In the genomic region with DNA sequence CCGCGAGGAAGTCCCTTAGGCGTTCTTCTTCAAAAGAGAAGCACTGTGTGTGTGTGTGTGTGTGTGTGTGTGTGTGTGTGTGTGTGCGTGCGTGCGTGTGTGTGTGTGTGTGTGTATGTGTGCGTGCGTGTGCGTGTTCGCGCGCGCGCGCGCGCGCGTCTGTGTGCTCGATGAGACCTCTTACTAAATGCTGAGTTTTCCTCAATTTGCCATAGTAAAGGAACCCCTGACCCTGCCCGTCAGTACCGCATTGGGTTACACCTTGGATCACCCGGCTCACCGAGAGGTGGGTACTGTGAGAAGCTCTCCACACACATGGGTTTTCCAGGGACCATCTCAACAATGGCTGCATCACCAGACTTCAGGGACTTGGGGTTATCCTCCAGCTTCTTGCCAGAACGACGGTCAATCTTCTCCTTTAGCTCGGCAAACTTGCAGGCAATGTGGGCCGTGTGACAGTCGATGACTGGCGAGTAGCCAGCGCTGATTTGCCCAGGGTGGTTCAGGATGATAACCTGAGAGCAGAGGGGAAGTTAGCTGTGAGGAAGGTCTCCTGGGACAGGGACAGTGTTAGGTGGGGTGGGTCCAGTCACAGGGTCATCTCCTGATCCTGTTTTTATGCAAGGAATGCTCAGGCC, we compare ENCODE assay signal across 8 mouse cellular contexts. TPM values are rescaled to one million over a fixed set of nuclear protein-coding genes. Genes with fewer than 3 reads are reported as not detected.
DNase-seq lines count a peak whose midpoint lies in the region; ATAC-seq and TF ChIP-seq lines count a peak whose summit lies in the region.

No protein-coding gene starts in this region.

- H3K4me2 ChIP-seq in heart, embryonic 16.5 days (ENCODE audit: low read depth, low read length): peak overlapping the region; percentile 72

- H3K27me3 ChIP-seq in kidney, adult 2 months (replicated peaks; ENCODE audit: control insufficient read depth, insufficient read depth, low read length): no peaks in the 10 kb centered on the region
- H3K27me3 ChIP-seq in heart, embryonic 16.5 days (ENCODE audit: control insufficient read depth, insufficient read depth, low read length): peaks cover 6% of the 10 kb centered on the region
- H3K27me3 ChIP-seq in midbrain, embryonic 10.5 days (ENCODE audit: low read depth, poor library complexity, severe bottlenecking): peaks cover 79% of the 10 kb centered on the region

- TF ChIP-seq POLR2A in kidney, adult 2 months (IDR thresholded peaks at IDR 0.05; ENCODE audit: low read depth, low read length): no peak

- 25% methylated on average over 22 of the region's 31 CpGs for WGBS in kidney, adult 2 months
- 23% methylated on average over 31 of the region's 31 CpGs for WGBS in heart, embryonic 16.5 days
- WGBS in midbrain, embryonic 10.5 days: 17% methylated on average over 31 of the region's 31 CpGs

- peak overlapping the region; percentile 50 for H3K4me3 ChIP-seq in kidney, adult 2 months (ENCODE audit: insufficient read depth, low read depth, low read length)
- H3K4me3 ChIP-seq in brown adipose tissue, adult 24 weeks (ENCODE audit: insufficient read depth, low read depth, low read length): peak overlapping the region; percentile 41
- H3K4me3 ChIP-seq in heart, embryonic 16.5 days (ENCODE audit: low read length): peak overlapping the region; percentile 46
- H3K4me3 ChIP-seq in midbrain, embryonic 10.5 days: peak overlapping the region; percentile 68

- no peak overlapping the region for H3K27ac ChIP-seq in kidney, adult 2 months (ENCODE audit: insufficient read depth, low read depth, low read length)
- no peak overlapping the region for H3K27ac ChIP-seq in brown adipose tissue, adult 24 weeks (replicated peaks; ENCODE audit: low read depth, low read length)
- H3K27ac ChIP-seq in heart, embryonic 16.5 days (ENCODE audit: low read length): no peak overlapping the region
- H3K27ac ChIP-seq in midbrain, embryonic 10.5 days (replicated peaks): peak overlapping the region; percentile 49; the same call in 1 of the 2 replicates

- no peak for DNase-seq in kidney, adult 2 months
- no peak for DNase-seq in kidney, adult 8-10 months
- no peak for DNase-seq in midbrain, embryonic 10.5 days (ENCODE audit: low spot score)
- no peak for DNase-seq in thymus, postnatal 4 days
- DNase-seq in frontal cortex, adult 2 months (ENCODE audit: extremely low spot score in 1 of 2, low spot score in 1 of 2): no peak
- no peak for DNase-seq in right cerebral cortex, postnatal 14 days

- H3K9ac ChIP-seq in heart, embryonic 16.5 days (ENCODE audit: low read length): no peak overlapping the region

- TF ChIP-seq CTCF in kidney, adult 2 months (conservative IDR thresholded peaks at IDR 0.05; ENCODE audit: insufficient read depth, insufficient read length, low read depth, low read length): no peak

- no peaks in the 10 kb centered on the region for H3K36me3 ChIP-seq in kidney, adult 2 months (ENCODE audit: control insufficient read depth, insufficient read depth, low read length)
- peaks cover 11% of the 10 kb centered on the region for H3K36me3 ChIP-seq in heart, embryonic 16.5 days (ENCODE audit: control insufficient read depth, insufficient read depth)
- H3K36me3 ChIP-seq in midbrain, embryonic 10.5 days: no peaks in the 10 kb centered on the region

- no peaks in the 10 kb centered on the region for H3K9me3 ChIP-seq in heart, embryonic 16.5 days (replicated peaks; ENCODE audit: control insufficient read depth, low read length)
- no peaks in the 10 kb centered on the region for H3K9me3 ChIP-seq in midbrain, embryonic 10.5 days (replicated peaks)

- ATAC-seq in heart, embryonic 16.5 days (replicated peaks; ENCODE audit: extremely low read depth, insufficient read depth, low FRiP score): no peak

- H3K4me1 ChIP-seq in kidney, adult 2 months (ENCODE audit: control insufficient read depth, insufficient read depth, low read length): peaks cover 4% of the 10 kb centered on the region; the same call in 1 of the 2 replicates
- peaks cover 7% of the 10 kb centered on the region; the same call in 1 of the 2 replicates for H3K4me1 ChIP-seq in brown adipose tissue, adult 24 weeks (ENCODE audit: control insufficient read depth, insufficient read depth, insufficient read length, low read length)
- H3K4me1 ChIP-seq in heart, embryonic 16.5 days (ENCODE audit: control insufficient read depth, insufficient read depth, low read length): peaks cover 12% of the 10 kb centered on the region
- H3K4me1 ChIP-seq in midbrain, embryonic 10.5 days: peaks cover 16% of the 10 kb centered on the region

RNA-seq across cellular contexts. Expression of a gene that starts 8.4 kb away (rescaled TPM):
- 0.92 and 18.7 TPM in 2 replicates for polyA plus RNA-seq in kidney, adult 2 months (2012; rRNA removed)
- polyA plus RNA-seq in brown adipose tissue, adult 24 weeks (2012; ENCODE audit: insufficient read depth, insufficient read length, missing spikeins): 11.3 and 18.8 TPM in 2 replicates
- polyA plus RNA-seq in heart, embryonic 16.5 days (2015; fragmentation: Nextera tagmentation; extraction: Ambion mirVana): 7.1 and 12.4 TPM in 2 replicates
- polyA plus RNA-seq in midbrain, embryonic 10.5 days (2016; fragmentation: Nextera tagmentation; extraction: Ambion mirVana): 0.29 TPM in 1 of 2 replicates, not detected in the other
- 939 and 990 TPM in 2 replicates for polyA plus RNA-seq in frontal cortex, adult 2 months (2012; rRNA removed)

RNA-seq across cellular contexts. Expression of a gene that starts 13.3 kb away (rescaled TPM):
- 0.05 and 0.31 TPM in 2 replicates for polyA plus RNA-seq in kidney, adult 2 months (2012; rRNA removed)
- not detected in 2 replicates for polyA plus RNA-seq in brown adipose tissue, adult 24 weeks (2012; ENCODE audit: insufficient read depth, insufficient read length, missing spikeins)
- 0.07 and 0.11 TPM in 2 replicates for polyA plus RNA-seq in heart, embryonic 16.5 days (2015; fragmentation: Nextera tagmentation; extraction: Ambion mirVana)
- 3.5 and 9.7 TPM in 2 replicates for polyA plus RNA-seq in midbrain, embryonic 10.5 days (2016; fragmentation: Nextera tagmentation; extraction: Ambion mirVana)
- polyA plus RNA-seq in frontal cortex, adult 2 months (2012; rRNA removed): 167 and 170 TPM in 2 replicates

RNA-seq across cellular contexts. Expression of a gene that starts 38.6 kb away (rescaled TPM):
- 162 and 168 TPM in 2 replicates for polyA plus RNA-seq in kidney, adult 2 months (2012; rRNA removed)
- polyA plus RNA-seq in brown adipose tissue, adult 24 weeks (2012; ENCODE audit: insufficient read depth, insufficient read length, missing spikeins): 153 and 205 TPM in 2 replicates
- 135 and 154 TPM in 2 replicates for polyA plus RNA-seq in heart, embryonic 16.5 days (2015; fragmentation: Nextera tagmentation; extraction: Ambion mirVana)
- polyA plus RNA-seq in midbrain, embryonic 10.5 days (2016; fragmentation: Nextera tagmentation; extraction: Ambion mirVana): 375 and 418 TPM in 2 replicates
- 117 and 142 TPM in 2 replicates for polyA plus RNA-seq in frontal cortex, adult 2 months (2012; rRNA removed)

RNA-seq across cellular contexts. Expression of a gene that starts 54.2 kb away (rescaled TPM):
- polyA plus RNA-seq in kidney, adult 2 months (2012; rRNA removed): 0.12 and 0.16 TPM in 2 replicates
- polyA plus RNA-seq in brown adipose tissue, adult 24 weeks (2012; ENCODE audit: insufficient read depth, insufficient read length, missing spikeins): not detected in 2 replicates
- 0.07 TPM in 1 of 2 replicates, not detected in the other for polyA plus RNA-seq in heart, embryonic 16.5 days (2015; fragmentation: Nextera tagmentation; extraction: Ambion mirVana)
- 0.07 TPM in 1 of 2 replicates, not detected in the other for polyA plus RNA-seq in midbrain, embryonic 10.5 days (2016; fragmentation: Nextera tagmentation; extraction: Ambion mirVana)
- polyA plus RNA-seq in frontal cortex, adult 2 months (2012; rRNA removed): 0.04 and 0.08 TPM in 2 replicates

Comparison
In these comparisons a context has a peak if more than half of its experiments do, and no peak if none do; other contexts are left out.
1. RNA of a gene that starts 8.4 kb away (polyA plus RNA-seq): 939 to 990 TPM in frontal cortex, adult 2 months; 0.92 to 18.7 TPM in kidney, adult 2 months, 11.3 to 18.8 TPM in brown adipose tissue, adult 24 weeks, 7.1 to 12.4 TPM in heart, embryonic 16.5 days and 0.29 TPM in midbrain, embryonic 10.5 days; every median in the first group is over 10 times any median in the second.
2. RNA of a gene that starts 13.3 kb away (polyA plus RNA-seq): 167 to 170 TPM in frontal cortex, adult 2 months; 3.5 to 9.7 TPM in midbrain, embryonic 10.5 days, 0.05 to 0.31 TPM in kidney, adult 2 months, 0.07 to 0.11 TPM in heart, embryonic 16.5 days and not detected in brown adipose tissue, adult 24 weeks; every median in the first group is over 10 times any median in the second.
3. Peak in every context shown above with its lines, with median percentiles within 50 percentile points of each other: H3K4me3 ChIP-seq.